Mouse (Mus musculus) gastrocnemius, postnatal 14 days (tissue): ENCODE measurements around the gene Spata2. TPM values are rescaled to one million over a fixed set of nuclear protein-coding genes. Genes with fewer than 3 reads are reported as not detected.
A peak's percentile ranks its signal among the peaks of the same experiment; 100 is the strongest.

Source experiments
- DNase-seq: peaks from one replicate; pipeline ENCODE4 v3.0.0; 2021; ENCODE audit warnings: mixed read lengths
- intact Hi-C: fragments of 180-260 bp; cut with DNase I; formaldehyde crosslinking; loops from one replicate; pipeline ENCODE4 v1.15.1; 2025; ENCODE audit warnings: low total_unique reads
- total RNA-seq, 2 experiments: library from RNA; stranded (reverse); gene quantifications; 2 replicates each; pipeline ENCODE4 v1.2.3; 2021

Spata2 gene
- total RNA-seq, 2 experiments from 2014 or later: 11.6 to 15.7 TPM

- intact Hi-C loops: no loop called here
- no peak for DNase-seq
Measured at GRCm38 (mm10) chr2:167514641-167515040, 22.0 kb upstream of the Spata2 start.

- intact Hi-C loops: no loop called here
- no peak for DNase-seq
Measured at GRCm38 (mm10) chr2:167512970-167513369, 20.3 kb upstream of the Spata2 start.

- intact Hi-C loops: no loop called here
Measured at GRCm38 (mm10) chr2:167512365-167512764, 19.7 kb upstream of the Spata2 start.

GRCm38 (mm10) chr2:167510485-167510884 lies 17.8 kb upstream of the Spata2 start:
- intact Hi-C loops: no loop called here
- DNase-seq: no peak

More at GRCm38 (mm10) chr2:167512365-167512764, 19.7 kb upstream of the Spata2 start:
- DNase-seq: no peak

- no peak for DNase-seq
- intact Hi-C loops: no loop called here
Measured at GRCm38 (mm10) chr2:167508569-167508968, 15.9 kb upstream of the Spata2 start.

GRCm38 (mm10) chr2:167507719-167508385 lies 15.2 kb upstream of the Spata2 start:
- DNase-seq: no peak
- intact Hi-C loops: no loop called here

- DNase-seq: no peak
- intact Hi-C loops: no loop called here
Measured at GRCm38 (mm10) chr2:167506546-167507260, 14.0 kb upstream of the Spata2 start.

- intact Hi-C loops: no loop called here
- DNase-seq: no peak
Measured at GRCm38 (mm10) chr2:167505127-167505526, 12.4 kb upstream of the Spata2 start.

GRCm38 (mm10) chr2:167503896-167504349 lies 11.2 kb upstream of the Spata2 start:
- intact Hi-C loops: no loop called here
- DNase-seq: peak; percentile 52

GRCm38 (mm10) chr2:167503253-167503895 lies 10.7 kb upstream of the Spata2 start:
- intact Hi-C loops: no loop called here
- DNase-seq: peak; percentile 89

GRCm38 (mm10) chr2:167502554-167503252 lies 10.0 kb upstream of the Spata2 start:
- no peak for DNase-seq
- intact Hi-C loops: no loop called here

GRCm38 (mm10) chr2:167497272-167497671 lies 4.6 kb upstream of the Spata2 start:
- DNase-seq: no peak
- intact Hi-C loops: no loop called here

GRCm38 (mm10) chr2:167496437-167496836 lies 3.8 kb upstream of the Spata2 start:
- intact Hi-C loops: no loop called here
- no peak for DNase-seq

GRCm38 (mm10) chr2:167491757-167492708 lies 654 bp downstream of the Spata2 start, which contains the start of gene Rnf114:
TSS of gene Rnf114 (plus strand) at chr2:167492645.
- no peak for DNase-seq
- intact Hi-C loops: no loop called here

GRCm38 (mm10) chr2:167490813-167491525 lies 1.7 kb downstream of the Spata2 start:
- no peak for DNase-seq
- intact Hi-C loops: no loop called here

GRCm38 (mm10) chr2:167487994-167488393 lies 4.7 kb downstream of the Spata2 start:
- intact Hi-C loops: no loop called here
- DNase-seq: no peak

GRCm38 (mm10) chr2:167487551-167487950 lies 5.1 kb downstream of the Spata2 start:
- DNase-seq: no peak
- intact Hi-C loops: no loop called here

GRCm38 (mm10) chr2:167486573-167486972 lies 6.1 kb downstream of the Spata2 start:
- intact Hi-C loops: no loop called here
- no peak for DNase-seq
